Mouse (Mus musculus) forebrain, embryonic 14.5 days (tissue): ENCODE results near the gene Myl6b. TPM values are rescaled to one million over a fixed set of nuclear protein-coding genes. Genes with fewer than 3 reads are reported as not detected.
A peak's percentile ranks its signal among the peaks of the same experiment; 100 is the strongest.
"Not testable (repeated sequence)": the region's sequence is repeated elsewhere in the genome, so short reads cannot be mapped to it uniquely, and the experiment has no call there.

ENCODE experiments used
- ATAC-seq: fragments of 200-750 bp; cut with Nextera tagmentation; 2 replicates; pipeline ENCODE4 v1.8.0; 2017; ENCODE audit warnings: mild to moderate bottlenecking, moderate library complexity
- DNase-seq: peaks from one replicate; pipeline ENCODE4 v3.0.0-alpha.2; 2015; ENCODE audit warnings: low spot score
- H3K27ac ChIP-seq: fragments of 300-500 bp; sonication (generic); 2 replicates; pipeline ENCODE4 v1.5.1; 2014; ENCODE audit warnings: low read depth, mild to moderate bottlenecking, control low read depth, low read length, moderate library complexity
- H3K27me3 ChIP-seq: fragments of 300-500 bp; sonication (generic); replicated peaks from 2 replicates; pipeline ENCODE4 v1.6.1; 2014; ENCODE audit warnings: low read length, control low read depth, mixed read lengths; ENCODE audit not compliant: control insufficient read depth, insufficient read depth
- H3K36me3 ChIP-seq: fragments of 300-500 bp; sonication (generic); 2 replicates; pipeline ENCODE4 v1.6.1; 2014; ENCODE audit warnings: low read length, control low read depth; ENCODE audit not compliant: control insufficient read depth, insufficient read depth
- H3K4me1 ChIP-seq: fragments of 300-500 bp; sonication (generic); 2 replicates; pipeline ENCODE4 v1.6.1; 2014; ENCODE audit warnings: antibody characterized with exemption, low read length, control low read depth; ENCODE audit not compliant: control insufficient read depth, insufficient read depth
- H3K4me2 ChIP-seq: fragments of 300-500 bp; sonication (generic); 2 replicates; pipeline ENCODE4 v1.6.1; 2014; ENCODE audit warnings: mild to moderate bottlenecking, control low read depth, low read length
- H3K4me3 ChIP-seq: fragments of 300-500 bp; sonication (generic); 2 replicates; pipeline ENCODE4 v1.5.1; 2014; ENCODE audit warnings: low read depth, low read length, control low read depth
- H3K9ac ChIP-seq: fragments of 300-500 bp; sonication (generic); 2 replicates; pipeline ENCODE4 v1.6.1; 2014; ENCODE audit warnings: mild to moderate bottlenecking, low read length, control low read depth, moderate library complexity
- H3K9me3 ChIP-seq: fragments of 300-500 bp; sonication (generic); replicated peaks from 2 replicates; pipeline ENCODE4 v1.6.1; 2016; ENCODE audit warnings: low read length, control low read depth, mixed read lengths; ENCODE audit not compliant: control insufficient read depth
- WGBS: fragments of 180-500 bp; shearing (Covaris S2); extraction: QIAGEN DNeasy Blood & Tissue Kit; methylation state at CpG from one replicate; pipeline ENCODE4 v1.1.7; 2014; 5-methylcytosine and 5-hydroxymethylcytosine counted together
- polyA plus RNA-seq: library from polyadenylated mRNA; unstranded; fragments of >200 nt; fragmentation: Nextera tagmentation; extraction: Ambion mirVana; gene quantifications from 2 replicates; pipeline ENCODE4 v1.2.1, GENCODE M21; 2014

Myl6b gene
- polyA plus RNA-seq, 1 experiment from 2014 or later, result 4.6 TPM

GRCm38 (mm10) chr10:128493319-128493694 is 5.2 kb downstream of the Myl6b start:
- H3K4me2 ChIP-seq, result peak overlapping the region; percentile 75
- H3K9me3 ChIP-seq, result no peaks in the 10 kb centered on the region
- peaks cover 37% of the 10 kb centered on the region for H3K36me3 ChIP-seq
- WGBS, result 0% methylated on average over 12 of the region's 12 CpGs
- DNase-seq (no peak), ATAC-seq (peak; percentile 27; the same call in 1 of the 2 replicates)
- H3K4me1 ChIP-seq, result peaks cover 12% of the 10 kb centered on the region
- peak overlapping the region; percentile 72 for H3K4me3 ChIP-seq
- H3K9ac ChIP-seq, result peak overlapping the region; percentile 83
- H3K27ac ChIP-seq, result peak overlapping the region; percentile 92
- no peaks in the 10 kb centered on the region for H3K27me3 ChIP-seq

GRCm38 (mm10) chr10:128492633-128493311 is 5.7 kb downstream of the Myl6b start:
- Histone ChIP-seq H3K4me2 (peak overlapping the region; percentile 75), H3K9me3 (no peaks in the 10 kb centered on the region), H3K27ac (peak overlapping the region; percentile 92), H3K36me3 (peaks cover 43% of the 10 kb centered on the region), H3K4me1 (peaks cover 12% of the 10 kb centered on the region), H3K4me3 (peak overlapping the region; percentile 72), H3K27me3 (no peaks in the 10 kb centered on the region), H3K9ac (peak overlapping the region; percentile 83)
- DNase-seq (peak; percentile 48), ATAC-seq (0 out of 2 replicates have a peak, but pooled peaks have one; percentile 8)
- 30% methylated on average over 12 of the region's 12 CpGs for WGBS

GRCm38 (mm10) chr10:128492051-128492450 is 6.4 kb downstream of the Myl6b start:
- H3K9me3 ChIP-seq, H3K27ac ChIP-seq, DNase-seq, H3K27me3 ChIP-seq, ATAC-seq: not testable (repeated sequence)
- WGBS, result 84% methylated on average over 7 of the region's 8 CpGs
- Histone ChIP-seq H3K9ac (peak overlapping the region; percentile 83; the same call in 1 of the 2 replicates), H3K4me3 (peak overlapping the region; percentile 72), H3K4me1 (peaks cover 12% of the 10 kb centered on the region), H3K4me2 (peak overlapping the region; percentile 75), H3K36me3 (peaks cover 50% of the 10 kb centered on the region)

GRCm38 (mm10) chr10:128491495-128491894 is 7.0 kb downstream of the Myl6b start:
- Histone ChIP-seq H3K9me3 (no peaks in the 10 kb centered on the region), H3K9ac (no peak overlapping the region), H3K27me3 (no peaks in the 10 kb centered on the region), H3K4me3 (no peak overlapping the region), H3K36me3 (peaks cover 54% of the 10 kb centered on the region), H3K27ac (no peak overlapping the region), H3K4me2 (peak overlapping the region; percentile 16; the same call in 1 of the 2 replicates), H3K4me1 (peaks cover 12% of the 10 kb centered on the region)
- WGBS, result 83% methylated on average over 6 of the region's 6 CpGs
- ATAC-seq, result no peak
- no peak for DNase-seq

- Histone ChIP-seq H3K4me2 (no peak overlapping the region), H3K4me1 (peaks cover 12% of the 10 kb centered on the region), H3K27ac (no peak overlapping the region), H3K36me3 (peaks cover 59% of the 10 kb centered on the region), H3K9ac (no peak overlapping the region), H3K27me3 (no peaks in the 10 kb centered on the region), H3K4me3 (no peak overlapping the region), H3K9me3 (no peaks in the 10 kb centered on the region)
- DNase-seq (no peak), ATAC-seq (no peak)
- 41% methylated on average over 5 of the region's 5 CpGs for WGBS
These were observed 7.6 kb downstream of the Myl6b start for GRCm38 (mm10) chr10:128490912-128491311.

- H3K36me3 ChIP-seq, result peaks cover 66% of the 10 kb centered on the region
These were observed 8.3 kb downstream of the Myl6b start for GRCm38 (mm10) chr10:128490232-128490631.

GRCm38 (mm10) chr10:128489785-128490184 is 8.7 kb downstream of the Myl6b start:
- Histone ChIP-seq H3K27ac (no peak overlapping the region), H3K27me3 (no peaks in the 10 kb centered on the region), H3K4me1 (peaks cover 8% of the 10 kb centered on the region), H3K4me3 (no peak overlapping the region), H3K36me3 (peaks cover 69% of the 10 kb centered on the region), H3K9me3 (no peaks in the 10 kb centered on the region), H3K9ac (no peak overlapping the region), H3K4me2 (no peak overlapping the region)
- 46% methylated on average over 4 of the region's 4 CpGs for WGBS
- DNase-seq (no peak), ATAC-seq (no peak)

More at GRCm38 (mm10) chr10:128490232-128490631, 8.3 kb downstream of the Myl6b start:
- ATAC-seq (no peak), DNase-seq (no peak)
- WGBS, result 83% methylated on average over 5 of the region's 5 CpGs
- Histone ChIP-seq H3K9ac (no peak overlapping the region), H3K4me1 (peaks cover 12% of the 10 kb centered on the region), H3K27ac (no peak overlapping the region), H3K27me3 (no peaks in the 10 kb centered on the region), H3K4me3 (no peak overlapping the region), H3K4me2 (no peak overlapping the region), H3K9me3 (no peaks in the 10 kb centered on the region)

- Histone ChIP-seq H3K9me3 (no peaks in the 10 kb centered on the region), H3K36me3 (peaks cover 73% of the 10 kb centered on the region), H3K27me3 (no peaks in the 10 kb centered on the region), H3K9ac (no peak overlapping the region), H3K4me2 (no peak overlapping the region), H3K4me1 (peaks cover 4% of the 10 kb centered on the region; the same call in 1 of the 2 replicates), H3K27ac (no peak overlapping the region), H3K4me3 (no peak overlapping the region)
- no peak for ATAC-seq
- 68% methylated on average over 5 of the region's 5 CpGs for WGBS
- DNase-seq, result no peak
These were observed 9.1 kb downstream of the Myl6b start for GRCm38 (mm10) chr10:128489380-128489779.

GRCm38 (mm10) chr10:128488776-128489175 is 9.7 kb downstream of the Myl6b start:
- no peak overlapping the region for H3K4me3 ChIP-seq
- H3K27me3 ChIP-seq, result no peaks in the 10 kb centered on the region
- WGBS, result 87% methylated on average over 4 of the region's 4 CpGs
- DNase-seq (no peak), ATAC-seq (no peak)
- H3K4me2 ChIP-seq, result no peak overlapping the region
- peaks cover 79% of the 10 kb centered on the region for H3K36me3 ChIP-seq
- no peaks in the 10 kb centered on the region for H3K9me3 ChIP-seq
- peaks cover 4% of the 10 kb centered on the region; the same call in 1 of the 2 replicates for H3K4me1 ChIP-seq
- no peak overlapping the region for H3K9ac ChIP-seq
- no peak overlapping the region for H3K27ac ChIP-seq
